Mouse (Mus musculus): Measurements from ENCODE around the gene Adcy4. TPM values are rescaled to one million over a fixed set of nuclear protein-coding genes. Genes with fewer than 3 reads are reported as not detected.

Adcy4 gene
- polyA plus RNA-seq, 1 experiment from 2014 or later = 11.6 TPM

- TF ChIP-seq CTCF (IDR thresholded peaks at IDR 0.05; ENCODE audit: low read depth) = no peak
- H3K27me3 ChIP-seq (ENCODE audit: insufficient read depth, low read length) = no peaks in the 10 kb centered on the region
- ATAC-seq (ENCODE audit: insufficient read depth) (no peak), DNase-seq (no peak)
- H3K27ac ChIP-seq (ENCODE audit: low read depth) = no peak overlapping the region
- no peak overlapping the region for H3K4me3 ChIP-seq (ENCODE audit: low read depth, low read length)
- no peak overlapping the region for H3K4me2 ChIP-seq
- WGBS = 78% methylated on average over 7 of the region's 7 CpGs
- no peaks in the 10 kb centered on the region for H3K36me3 ChIP-seq (ENCODE audit: insufficient read depth)
- H3K4me1 ChIP-seq (ENCODE audit: insufficient read depth) = no peaks in the 10 kb centered on the region
- no peaks in the 10 kb centered on the region for H3K9me3 ChIP-seq (ENCODE audit: low read depth, low read length)
- no peak overlapping the region for H3K9ac ChIP-seq
Measured at GRCm38 (mm10) chr14:55819845-55820405, 36.0 kb upstream of the Adcy4 start.

GRCm38 (mm10) chr14:55815310-55815751, 31.4 kb upstream of the Adcy4 start:
- Histone ChIP-seq H3K27ac (ENCODE audit: low read depth) (no peak overlapping the region), H3K9me3 (ENCODE audit: low read depth, low read length) (no peaks in the 10 kb centered on the region), H3K4me3 (ENCODE audit: low read depth, low read length) (peak overlapping the region; percentile 45), H3K4me1 (ENCODE audit: insufficient read depth) (no peaks in the 10 kb centered on the region), H3K36me3 (ENCODE audit: insufficient read depth) (no peaks in the 10 kb centered on the region), H3K27me3 (ENCODE audit: insufficient read depth, low read length) (no peaks in the 10 kb centered on the region), H3K4me2 (peak overlapping the region; percentile 70), H3K9ac (peak overlapping the region; percentile 49)
- ATAC-seq (ENCODE audit: insufficient read depth) (peak; percentile 78), DNase-seq (peak; percentile 82)
- no peak for TF ChIP-seq CTCF (IDR thresholded peaks at IDR 0.05; ENCODE audit: low read depth)
- WGBS = 19% methylated on average over 17 of the region's 17 CpGs

GRCm38 (mm10) chr14:55814885-55815284, 31.0 kb upstream of the Adcy4 start:
- WGBS = 12% methylated on average over 16 of the region's 16 CpGs
- Histone ChIP-seq H3K27ac (ENCODE audit: low read depth) (no peak overlapping the region), H3K4me1 (ENCODE audit: insufficient read depth) (no peaks in the 10 kb centered on the region), H3K36me3 (ENCODE audit: insufficient read depth) (no peaks in the 10 kb centered on the region), H3K9ac (peak overlapping the region; percentile 49), H3K27me3 (ENCODE audit: insufficient read depth, low read length) (no peaks in the 10 kb centered on the region), H3K4me2 (peak overlapping the region; percentile 70), H3K9me3 (ENCODE audit: low read depth, low read length) (no peaks in the 10 kb centered on the region), H3K4me3 (ENCODE audit: low read depth, low read length) (peak overlapping the region; percentile 45)
- DNase-seq (peak; percentile 81), ATAC-seq (ENCODE audit: insufficient read depth) (peak; percentile 74)
- no peak for TF ChIP-seq CTCF (IDR thresholded peaks at IDR 0.05; ENCODE audit: low read depth)

GRCm38 (mm10) chr14:55795380-55796163, 11.7 kb upstream of the Adcy4 start:
- Histone ChIP-seq H3K4me3 (ENCODE audit: low read depth, low read length) (no peak overlapping the region), H3K9ac (no peak overlapping the region), H3K27me3 (ENCODE audit: insufficient read depth, low read length) (no peaks in the 10 kb centered on the region), H3K4me2 (no peak overlapping the region), H3K9me3 (ENCODE audit: low read depth, low read length) (no peaks in the 10 kb centered on the region), H3K4me1 (ENCODE audit: insufficient read depth) (peaks cover 4% of the 10 kb centered on the region; the same call in 1 of the 2 replicates), H3K27ac (ENCODE audit: low read depth) (peak overlapping the region; percentile 9; the same call in 1 of the 2 replicates), H3K36me3 (ENCODE audit: insufficient read depth) (no peaks in the 10 kb centered on the region)
- no peak for TF ChIP-seq CTCF (IDR thresholded peaks at IDR 0.05; ENCODE audit: low read depth)
- DNase-seq (peak; percentile 35), ATAC-seq (ENCODE audit: insufficient read depth) (no peak)
- WGBS = 67% methylated on average over 15 of the region's 15 CpGs

- TF ChIP-seq CTCF (IDR thresholded peaks at IDR 0.05; ENCODE audit: low read depth) = no peak
- no peaks in the 10 kb centered on the region for H3K36me3 ChIP-seq (ENCODE audit: insufficient read depth)
- H3K9ac ChIP-seq = no peak overlapping the region
- no peak overlapping the region for H3K4me2 ChIP-seq
- H3K27ac ChIP-seq (ENCODE audit: low read depth) = no peak overlapping the region
- peaks cover 4% of the 10 kb centered on the region; the same call in 1 of the 2 replicates for H3K4me1 ChIP-seq (ENCODE audit: insufficient read depth)
- no peaks in the 10 kb centered on the region for H3K27me3 ChIP-seq (ENCODE audit: insufficient read depth, low read length)
- 56% methylated on average over 2 of the region's 2 CpGs for WGBS
- ATAC-seq (ENCODE audit: insufficient read depth) = no peak
- no peaks in the 10 kb centered on the region for H3K9me3 ChIP-seq (ENCODE audit: low read depth, low read length)
- H3K4me3 ChIP-seq (ENCODE audit: low read depth, low read length) = no peak overlapping the region
- DNase-seq = peak; percentile 56
Measured at GRCm38 (mm10) chr14:55793946-55794345, 10.1 kb upstream of the Adcy4 start.

- TF ChIP-seq CTCF (IDR thresholded peaks at IDR 0.05; ENCODE audit: low read depth) = no peak
- Histone ChIP-seq H3K9me3 (ENCODE audit: low read depth, low read length) (no peaks in the 10 kb centered on the region), H3K4me2 (no peak overlapping the region), H3K9ac (no peak overlapping the region), H3K27me3 (ENCODE audit: insufficient read depth, low read length) (peaks cover 3% of the 10 kb centered on the region; the same call in 1 of the 2 replicates), H3K4me1 (ENCODE audit: insufficient read depth) (peaks cover 8% of the 10 kb centered on the region; the same call in 1 of the 2 replicates), H3K4me3 (ENCODE audit: low read depth, low read length) (no peak overlapping the region), H3K36me3 (ENCODE audit: insufficient read depth) (no peaks in the 10 kb centered on the region), H3K27ac (ENCODE audit: low read depth) (peak overlapping the region; percentile 30; the same call in 1 of the 2 replicates)
- peak; percentile 27 for DNase-seq
- ATAC-seq (ENCODE audit: insufficient read depth) = no peak
- WGBS = 49% methylated on average over 2 of the region's 2 CpGs
Measured at GRCm38 (mm10) chr14:55793461-55793860, 9.6 kb upstream of the Adcy4 start.
